Mouse (Mus musculus) lung, embryonic 16.5 days (tissue): ENCODE results near the gene Ttc28. TPM values are rescaled to one million over a fixed set of nuclear protein-coding genes. Genes with fewer than 3 reads are reported as not detected.
"Not testable (repeated sequence)": the region's sequence is repeated elsewhere in the genome, so short reads cannot be mapped to it uniquely, and the experiment has no call there.

Experiments used
- ATAC-seq: fragments of 200-750 bp; cut with Nextera tagmentation; 2 replicates; pipeline ENCODE4 v1.8.0; 2017; ENCODE audit warnings: low read depth, mild to moderate bottlenecking, moderate library complexity
- H3K27ac ChIP-seq: fragments of 300-500 bp; sonication (generic); 2 replicates; pipeline ENCODE4 v1.5.1; 2014; ENCODE audit warnings: mild to moderate bottlenecking, control low read depth, low read length
- H3K27me3 ChIP-seq: fragments of 300-500 bp; sonication (generic); 2 replicates; pipeline ENCODE4 v1.6.1; 2014; ENCODE audit warnings: low read depth, low read length, mixed read lengths; ENCODE audit not compliant: control insufficient read depth, insufficient read depth
- H3K36me3 ChIP-seq: fragments of 300-500 bp; sonication (generic); 2 replicates; pipeline ENCODE4 v1.6.1; 2014; ENCODE audit warnings: low read length; ENCODE audit not compliant: control insufficient read depth, insufficient read depth
- H3K4me1 ChIP-seq: fragments of 300-500 bp; sonication (generic); replicated peaks from 2 replicates; pipeline ENCODE4 v1.6.1; 2014; ENCODE audit warnings: low read length, mixed read lengths; ENCODE audit not compliant: control insufficient read depth, insufficient read depth
- H3K4me2 ChIP-seq: fragments of 300-500 bp; sonication (generic); 2 replicates; pipeline ENCODE4 v1.6.1; 2014; ENCODE audit warnings: low read depth, low read length, control low read depth
- H3K4me3 ChIP-seq: fragments of 300-500 bp; sonication (generic); 2 replicates; pipeline ENCODE4 v1.5.1; 2014; ENCODE audit warnings: mild to moderate bottlenecking, low read length, control low read depth
- H3K9ac ChIP-seq: fragments of 300-500 bp; sonication (generic); 2 replicates; pipeline ENCODE4 v1.6.1; 2014; ENCODE audit warnings: low read length, control low read depth
- H3K9me3 ChIP-seq: fragments of 300-500 bp; sonication (generic); 2 replicates; pipeline ENCODE4 v1.6.1; 2016; ENCODE audit warnings: low read length; ENCODE audit not compliant: control insufficient read depth
- WGBS: fragments of 180-500 bp; shearing (Covaris S2); extraction: QIAGEN DNeasy Blood & Tissue Kit; methylation state at CpG from one replicate; pipeline ENCODE4 v1.1.7; 2014; 5-methylcytosine and 5-hydroxymethylcytosine counted together
- polyA plus RNA-seq: library from polyadenylated mRNA; unstranded; fragments of >200 nt; fragmentation: Nextera tagmentation; extraction: Ambion mirVana; gene quantifications from 2 replicates; pipeline ENCODE4 v1.2.1, GENCODE M21; 2015

The Ttc28 gene
- 8.4 and 8.7 TPM in 2 replicates for polyA plus RNA-seq

DNA sequence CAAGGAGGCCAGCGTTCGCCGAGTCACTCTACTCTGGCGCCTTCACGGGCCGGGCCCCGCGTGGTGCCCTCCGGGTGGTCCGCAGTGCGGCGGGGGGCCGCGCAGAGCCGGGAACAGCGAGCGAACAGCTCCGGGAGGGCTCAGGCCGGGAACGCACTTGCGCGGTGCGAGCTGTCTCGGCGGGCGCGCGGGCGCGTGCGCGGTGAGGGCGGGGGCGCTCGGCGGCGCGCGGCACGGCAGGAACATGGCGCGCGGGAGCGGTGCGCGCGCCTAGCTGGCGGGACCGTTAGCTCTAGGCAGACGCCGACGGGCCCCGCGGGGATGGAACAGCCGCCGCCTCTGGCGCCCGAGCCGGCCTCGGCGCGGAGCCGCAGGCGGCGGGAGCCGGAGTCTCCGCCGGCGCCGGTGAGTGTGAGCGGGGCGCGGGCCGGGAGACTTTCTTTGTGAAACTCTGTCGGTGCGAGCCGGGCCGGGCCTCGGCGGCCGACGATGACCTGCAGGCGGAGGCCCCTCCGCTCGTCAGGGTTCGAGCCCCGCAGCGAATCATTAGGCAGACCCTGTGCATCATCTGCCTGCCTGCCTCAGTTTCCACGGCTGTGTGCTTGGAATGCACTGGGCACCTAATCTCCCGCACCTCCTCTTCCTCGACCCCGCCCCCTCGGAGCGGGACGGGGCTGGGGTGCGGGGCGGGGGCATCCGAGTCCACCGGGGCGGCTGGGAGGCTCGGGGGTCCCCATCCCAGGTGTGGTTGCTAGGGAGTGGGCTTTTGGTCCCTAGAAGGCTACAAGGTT is at the start of gene Ttc28:
Gene Ttc28 (plus strand): TSS at position 220 of the 791 bp plus-strand sequence.
- Histone ChIP-seq H3K9me3 (no peaks in the 10 kb centered on the region), H3K36me3 (no peaks in the 10 kb centered on the region), H3K27ac (peak within 1 kb of the TSS; percentile 57), H3K9ac (peak within 1 kb of the TSS; percentile 89), H3K4me1 (peaks cover 6% of the 10 kb centered on the region), H3K4me2 (peak within 1 kb of the TSS; percentile 95), H3K4me3 (peak within 1 kb of the TSS; percentile 84), H3K27me3 (no peaks in the 10 kb centered on the region)
- WGBS: under 1% methylated on average over 63 of the region's 101 CpGs
- peak; percentile 95 for ATAC-seq

DNA sequence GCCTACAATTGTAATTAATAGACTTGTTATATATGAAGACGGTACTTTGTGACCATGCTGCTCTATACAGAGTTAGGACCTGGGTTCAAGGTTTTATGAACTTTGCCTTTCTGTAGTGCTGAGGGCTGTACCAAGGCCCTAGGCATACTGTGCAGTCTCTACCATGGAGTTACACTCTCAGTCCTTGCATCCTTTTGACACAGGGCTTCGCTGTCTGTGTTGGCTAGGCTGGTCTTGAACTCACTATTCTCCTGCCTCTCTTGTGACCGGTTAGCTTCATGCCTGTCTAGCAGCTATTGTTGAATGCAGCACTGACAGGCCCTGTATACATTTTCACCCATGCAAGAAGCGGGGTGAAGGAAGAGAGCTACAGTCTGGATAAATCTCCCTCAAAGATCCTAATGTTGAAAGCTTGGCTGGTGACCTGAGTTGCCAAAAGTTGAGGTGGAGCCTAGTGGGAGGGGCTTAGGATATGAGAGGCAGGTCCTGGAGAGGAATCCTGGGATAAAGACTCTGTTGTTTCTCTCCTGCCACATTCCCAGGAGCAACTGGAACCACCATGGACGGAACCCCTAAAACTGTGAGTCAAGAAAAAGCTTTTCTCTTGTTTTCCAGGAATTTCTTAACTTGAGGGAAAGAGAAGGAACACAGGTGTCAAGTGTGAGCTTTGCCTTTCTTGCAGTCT is 48.4 kb upstream of the Ttc28 start:
- no peak for ATAC-seq
- H3K9ac ChIP-seq: no peak overlapping the region
- no peaks in the 10 kb centered on the region for H3K36me3 ChIP-seq
- no peak overlapping the region for H3K27ac ChIP-seq
- H3K4me3 ChIP-seq: no peak overlapping the region
- no peaks in the 10 kb centered on the region for H3K9me3 ChIP-seq
- 83% methylated on average over 5 of the region's 5 CpGs for WGBS
- H3K27me3 ChIP-seq: no peaks in the 10 kb centered on the region
- no peak overlapping the region for H3K4me2 ChIP-seq
- peaks cover 6% of the 10 kb centered on the region for H3K4me1 ChIP-seq

DNA sequence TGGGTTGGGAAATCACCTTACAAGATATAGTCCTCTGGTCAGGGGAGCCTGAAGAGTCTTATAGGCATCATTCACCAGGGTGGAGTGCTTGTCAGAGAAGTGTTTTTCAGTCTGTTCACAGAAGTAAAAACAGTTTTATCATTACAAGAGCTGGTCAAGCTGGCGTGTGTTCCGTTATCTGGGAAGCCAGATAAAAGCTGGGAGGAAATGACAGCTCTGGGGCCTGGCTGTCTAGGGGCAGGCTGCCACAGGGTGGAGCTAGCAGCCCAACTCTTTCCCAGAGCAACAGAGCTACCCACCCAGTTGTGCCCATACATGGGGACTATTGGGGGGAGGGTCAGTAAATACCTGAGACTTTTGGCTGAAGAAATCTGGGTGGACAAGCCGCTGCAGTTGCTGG is 43.6 kb upstream of the Ttc28 start:
- ATAC-seq: no peak
- peaks cover 14% of the 10 kb centered on the region for H3K4me1 ChIP-seq
- no peak overlapping the region for H3K4me2 ChIP-seq

DNA sequence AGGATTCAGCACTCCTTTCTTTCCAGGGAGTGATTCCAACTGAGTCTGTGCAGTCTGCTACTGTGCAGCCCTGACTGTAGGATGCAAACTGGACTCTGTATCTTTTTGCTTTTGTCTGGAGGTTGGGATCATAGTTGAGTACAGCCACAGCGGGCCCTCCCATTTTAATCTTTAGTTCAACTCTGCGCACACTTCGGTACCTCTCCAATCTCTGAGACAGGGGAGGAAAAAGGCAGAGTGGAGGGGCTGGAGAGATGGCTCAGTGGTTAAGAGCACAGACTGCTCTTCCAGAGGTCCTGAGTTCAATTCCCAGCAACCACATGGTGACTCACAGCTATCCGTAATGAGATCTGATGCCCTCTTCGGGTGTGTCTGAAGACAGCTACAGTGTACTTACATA is 41.6 kb upstream of the Ttc28 start:
- H3K27ac ChIP-seq, H3K9me3 ChIP-seq, H3K9ac ChIP-seq, H3K36me3 ChIP-seq, ATAC-seq, H3K27me3 ChIP-seq, H3K4me3 ChIP-seq, H3K4me2 ChIP-seq: not testable (repeated sequence)
- WGBS: 87% methylated on average over 5 of the region's 5 CpGs
- peaks cover 14% of the 10 kb centered on the region for H3K4me1 ChIP-seq

More for the DNA sequence above, 43.6 kb upstream of the Ttc28 start:
- Histone ChIP-seq H3K36me3 (no peaks in the 10 kb centered on the region), H3K9me3 (no peaks in the 10 kb centered on the region), H3K9ac (no peak overlapping the region), H3K4me3 (no peak overlapping the region), H3K27me3 (no peaks in the 10 kb centered on the region), H3K27ac (no peak overlapping the region)
- WGBS: 16% methylated on average over 3 of the region's 3 CpGs

DNA sequence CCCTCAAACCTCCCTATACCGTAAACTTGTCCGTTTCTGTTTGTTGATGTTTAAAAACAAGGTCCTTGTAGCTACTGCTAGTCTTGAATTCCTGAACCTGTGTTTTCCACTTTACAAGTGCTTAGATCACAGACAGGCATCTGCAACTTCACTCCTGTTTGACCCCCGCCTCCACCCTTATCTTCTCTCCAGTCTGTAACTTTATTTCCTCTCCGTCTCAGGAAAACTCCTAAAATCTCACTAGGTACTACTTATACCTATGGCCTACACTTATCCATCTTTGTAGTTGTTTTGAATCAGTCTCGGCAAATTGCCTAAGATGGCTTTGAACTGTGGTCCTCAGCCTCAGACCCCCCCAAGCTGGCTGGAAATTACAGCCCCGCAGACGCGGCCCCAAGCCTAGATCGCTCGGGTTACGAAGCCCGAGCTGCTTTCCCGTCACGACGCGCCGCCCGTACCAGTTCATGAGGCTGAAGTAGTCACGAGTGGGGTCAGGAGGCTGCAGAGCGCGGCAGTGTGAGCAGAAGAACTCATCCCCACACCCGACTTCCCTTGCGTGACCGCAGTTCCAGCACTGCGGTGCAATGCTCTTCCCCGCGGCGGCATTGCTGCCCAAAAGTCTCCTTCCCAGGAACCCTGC is 40.4 kb upstream of the Ttc28 start:
- Histone ChIP-seq H3K9ac (peak overlapping the region; percentile 86), H3K27me3 (no peaks in the 10 kb centered on the region), H3K4me2 (peak overlapping the region; percentile 85), H3K9me3 (no peaks in the 10 kb centered on the region), H3K27ac (peak overlapping the region; percentile 80), H3K4me1 (peaks cover 14% of the 10 kb centered on the region), H3K4me3 (peak overlapping the region; percentile 83), H3K36me3 (no peaks in the 10 kb centered on the region)
- 3% methylated on average over 28 of the region's 28 CpGs for WGBS
- ATAC-seq: no peak; the same call in 1 of the 2 replicates

DNA sequence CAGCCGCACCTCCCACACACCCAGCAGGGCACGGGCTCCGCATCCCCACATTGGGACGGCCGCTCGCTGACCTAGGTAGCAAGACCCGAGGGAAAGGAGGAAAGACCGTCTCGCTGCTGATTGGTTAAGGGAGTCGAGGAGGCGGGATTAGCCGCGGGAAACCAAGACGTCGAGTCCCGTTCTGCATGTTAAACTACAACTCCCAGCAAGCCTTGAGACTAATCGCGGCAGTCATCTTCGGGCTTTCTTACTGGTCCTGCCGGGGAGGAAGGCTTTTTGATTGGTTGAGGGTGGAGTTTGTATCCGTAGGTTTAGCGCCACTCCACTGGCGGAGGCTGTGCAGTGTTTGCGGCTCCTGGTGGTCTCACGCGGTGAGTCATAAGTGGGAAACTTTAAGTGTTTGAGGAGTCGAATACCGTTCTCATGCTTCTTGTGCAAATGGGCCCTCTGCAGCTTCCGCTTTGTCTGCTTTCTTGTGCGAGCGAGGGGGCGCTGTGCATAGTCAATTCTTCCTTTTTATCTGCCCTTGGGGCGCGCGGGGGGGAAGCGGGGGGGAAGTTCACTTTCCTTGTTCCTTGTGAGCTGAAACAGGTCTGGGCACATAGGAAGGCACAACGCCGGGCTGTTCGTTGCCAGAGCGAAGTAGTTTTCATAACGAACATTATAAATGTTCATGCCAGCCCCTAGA is 39.8 kb upstream of the Ttc28 start, which contains the start of the genes Hscb and Chek2:
Gene Hscb (minus strand): TSS at position 100 of the 688 bp plus-strand sequence.
Gene Chek2 (plus strand): TSS at position 302 of the 688 bp plus-strand sequence.
- under 1% methylated on average over 37 of the region's 41 CpGs for WGBS
- peaks cover 12% of the 10 kb centered on the region for H3K4me1 ChIP-seq

DNA sequence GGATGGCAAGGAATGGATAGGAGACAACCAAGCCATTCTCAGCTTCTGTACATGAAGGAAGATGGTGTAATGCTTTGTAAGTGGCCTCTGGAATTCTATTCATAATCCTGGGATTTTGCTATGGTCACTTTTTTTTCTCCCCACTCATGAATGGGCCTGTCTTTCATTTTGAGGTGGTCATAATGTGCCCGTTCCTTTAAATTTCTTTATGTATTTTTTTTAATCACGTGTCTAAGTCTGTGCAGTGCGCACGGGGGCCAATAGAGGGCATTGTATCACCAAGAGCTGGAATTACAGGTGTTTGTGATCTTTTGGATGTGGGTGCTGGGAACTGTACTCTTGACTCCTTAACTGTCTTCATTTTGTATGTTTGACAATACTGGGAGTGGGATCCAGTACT is 39.1 kb upstream of the Ttc28 start:
- Histone ChIP-seq H3K4me1 (peaks cover 12% of the 10 kb centered on the region), H3K9ac (peak overlapping the region; percentile 69), H3K27ac (peak overlapping the region; percentile 83), H3K27me3 (no peaks in the 10 kb centered on the region), H3K36me3 (no peaks in the 10 kb centered on the region), H3K4me2 (peak overlapping the region; percentile 62), H3K9me3 (no peaks in the 10 kb centered on the region), H3K4me3 (peak overlapping the region; percentile 83)
- no peak for ATAC-seq
- 7% methylated on average over 4 of the region's 4 CpGs for WGBS

More for the DNA sequence above, 39.8 kb upstream of the Ttc28 start, which contains the start of the genes Hscb and Chek2:
- Histone ChIP-seq H3K4me2 (peak within 1 kb of the TSS; percentile 85), H3K4me3 (peak within 1 kb of the TSS; percentile 83), H3K27ac (peak within 1 kb of the TSS; percentile 83), H3K9me3 (no peaks in the 10 kb centered on the region), H3K27me3 (no peaks in the 10 kb centered on the region), H3K36me3 (no peaks in the 10 kb centered on the region), H3K9ac (peak within 1 kb of the TSS; percentile 86)
- peak; percentile 98 for ATAC-seq

DNA sequence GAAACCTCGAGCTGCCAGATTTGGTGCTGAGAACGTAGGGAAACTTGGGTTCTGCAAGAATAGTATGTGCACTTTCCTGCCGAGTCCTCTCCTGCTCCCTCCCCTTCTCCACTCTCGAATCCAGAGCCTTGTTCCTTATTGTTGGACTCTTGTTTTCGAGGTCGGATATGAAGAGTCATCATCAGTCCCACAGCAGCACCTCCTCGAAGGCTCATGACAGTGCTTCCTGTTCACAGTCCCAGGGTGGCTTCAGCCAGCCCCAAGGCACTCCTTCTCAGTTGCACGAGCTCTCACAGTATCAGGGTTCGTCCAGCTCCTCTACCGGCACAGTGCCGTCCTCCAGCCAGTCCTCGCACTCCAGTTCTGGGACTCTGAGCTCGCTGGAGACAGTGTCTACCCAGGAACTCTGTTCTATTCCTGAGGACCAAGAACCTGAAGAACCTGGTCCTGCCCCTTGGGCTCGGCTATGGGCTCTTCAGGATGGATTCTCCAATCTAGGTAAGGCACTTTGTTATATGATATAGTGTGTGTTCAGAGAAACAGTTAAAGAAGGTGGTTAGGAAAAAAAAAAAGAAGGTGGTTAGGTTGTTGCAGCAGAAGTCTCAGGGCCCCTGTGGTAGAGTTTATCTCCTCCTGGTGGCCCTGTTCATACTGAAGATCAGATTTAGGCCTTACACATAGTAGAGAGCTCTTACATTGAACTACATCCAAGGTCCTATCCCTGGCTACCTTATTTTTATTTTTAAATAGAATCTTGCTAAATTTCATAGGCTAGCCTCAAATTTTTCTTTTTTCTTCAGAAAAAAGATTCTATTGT is 38.3 kb upstream of the Ttc28 start:
- H3K27ac ChIP-seq: no peak overlapping the region
- no peak overlapping the region for H3K9ac ChIP-seq
- peaks cover 8% of the 10 kb centered on the region for H3K4me1 ChIP-seq
- no peaks in the 10 kb centered on the region for H3K9me3 ChIP-seq
- H3K27me3 ChIP-seq: no peaks in the 10 kb centered on the region
- no peak overlapping the region for H3K4me2 ChIP-seq
- H3K36me3 ChIP-seq: no peaks in the 10 kb centered on the region
- no peak overlapping the region; the same call in 1 of the 2 replicates for H3K4me3 ChIP-seq
- no peak for ATAC-seq
- 93% methylated on average over 14 of the region's 14 CpGs for WGBS
